Mouse (Mus musculus) kidney, embryonic 16.5 days (tissue): ENCODE data around the gene Capn11. TPM values are rescaled to one million over a fixed set of nuclear protein-coding genes. Genes with fewer than 3 reads are reported as not detected.

Experiments used
- ATAC-seq: fragments of 200-750 bp; cut with Nextera tagmentation; 2 replicates; pipeline ENCODE4 v1.8.0; 2017; ENCODE audit warnings: moderate TSS enrichment; ENCODE audit not compliant: low FRiP score, low TSS enrichment
- H3K27ac ChIP-seq: fragments of 300-500 bp; sonication (generic); 2 replicates; pipeline ENCODE4 v1.5.1; 2014; ENCODE audit warnings: low read length
- H3K27me3 ChIP-seq: fragments of 300-500 bp; sonication (generic); 2 replicates; pipeline ENCODE4 v1.6.1; 2014; ENCODE audit warnings: low read length, control low read depth, mixed read lengths; ENCODE audit not compliant: insufficient read depth
- H3K36me3 ChIP-seq: fragments of 300-500 bp; sonication (generic); 2 replicates; pipeline ENCODE4 v1.6.1; 2014; ENCODE audit warnings: low read length, control low read depth, mixed read lengths; ENCODE audit not compliant: insufficient read depth
- H3K4me1 ChIP-seq: fragments of 300-500 bp; sonication (generic); 2 replicates; pipeline ENCODE4 v1.6.1; 2014; ENCODE audit warnings: low read length, control low read depth, mixed read lengths; ENCODE audit not compliant: insufficient read depth
- H3K4me2 ChIP-seq: fragments of 300-500 bp; sonication (generic); replicated peaks from 2 replicates; pipeline ENCODE4 v1.6.1; 2014; ENCODE audit warnings: low read depth, low read length
- H3K4me3 ChIP-seq: fragments of 300-500 bp; sonication (generic); 2 replicates; pipeline ENCODE4 v1.5.1; 2014; ENCODE audit warnings: mild to moderate bottlenecking, low read length
- H3K9ac ChIP-seq: fragments of 300-500 bp; sonication (generic); replicated peaks from 2 replicates; pipeline ENCODE4 v1.6.1; 2014; ENCODE audit warnings: low read length
- H3K9me3 ChIP-seq: fragments of 300-500 bp; sonication (generic); 2 replicates; pipeline ENCODE4 v1.6.1; 2016; ENCODE audit warnings: low read length, control low read depth
- WGBS: fragments of 180-500 bp; shearing (Covaris S2); extraction: QIAGEN DNeasy Blood & Tissue Kit; methylation state at CpG from one replicate; pipeline ENCODE4 v1.1.7; 2014; 5-methylcytosine and 5-hydroxymethylcytosine counted together
- polyA plus RNA-seq: library from polyadenylated mRNA; unstranded; fragments of >200 nt; fragmentation: Nextera tagmentation; extraction: Ambion mirVana; gene quantifications from 2 replicates; pipeline ENCODE4 v1.2.1, GENCODE M21; 2015

Gene Capn11
- polyA plus RNA-seq, 1 experiment from 2014 or later: 0.60 TPM

GRCm38 (mm10) chr17:45618941-45619385 lies 40.2 kb downstream of the Capn11 start:
- Histone ChIP-seq H3K36me3 (no peaks in the 10 kb centered on the region), H3K27ac (peak overlapping the region; percentile 93), H3K27me3 (no peaks in the 10 kb centered on the region), H3K4me3 (peak overlapping the region; percentile 35), H3K9ac (peak overlapping the region; percentile 61), H3K4me2 (peak overlapping the region; percentile 52), H3K4me1 (peaks cover 18% of the 10 kb centered on the region), H3K9me3 (no peaks in the 10 kb centered on the region)
- WGBS: 16% methylated on average over 8 of the region's 8 CpGs
- peak; percentile 80 for ATAC-seq

GRCm38 (mm10) chr17:45617655-45618054 lies 41.5 kb downstream of the Capn11 start:
- no peak overlapping the region for H3K4me3 ChIP-seq

GRCm38 (mm10) chr17:45616679-45617078 lies 42.4 kb downstream of the Capn11 start:
- H3K27me3 ChIP-seq: no peaks in the 10 kb centered on the region
- WGBS: 74% methylated on average over 3 of the region's 3 CpGs
- ATAC-seq: no peak
- H3K4me2 ChIP-seq: no peak overlapping the region
- H3K4me1 ChIP-seq: peaks cover 18% of the 10 kb centered on the region
- H3K4me3 ChIP-seq: no peak overlapping the region
- no peak overlapping the region for H3K27ac ChIP-seq
- H3K9ac ChIP-seq: no peak overlapping the region
- H3K36me3 ChIP-seq: no peaks in the 10 kb centered on the region
- no peaks in the 10 kb centered on the region for H3K9me3 ChIP-seq

More at GRCm38 (mm10) chr17:45617655-45618054, 41.5 kb downstream of the Capn11 start:
- WGBS: 71% methylated on average over 6 of the region's 6 CpGs
- H3K4me2 ChIP-seq: no peak overlapping the region
- no peak for ATAC-seq
- H3K27me3 ChIP-seq: no peaks in the 10 kb centered on the region
- H3K36me3 ChIP-seq: no peaks in the 10 kb centered on the region
- peaks cover 18% of the 10 kb centered on the region for H3K4me1 ChIP-seq
- no peak overlapping the region for H3K9ac ChIP-seq
- H3K27ac ChIP-seq: no peak overlapping the region
- H3K9me3 ChIP-seq: no peaks in the 10 kb centered on the region

GRCm38 (mm10) chr17:45616046-45616650 lies 43.0 kb downstream of the Capn11 start:
- Histone ChIP-seq H3K9ac (no peak overlapping the region), H3K36me3 (no peaks in the 10 kb centered on the region), H3K4me3 (no peak overlapping the region), H3K9me3 (no peaks in the 10 kb centered on the region), H3K4me1 (peaks cover 18% of the 10 kb centered on the region), H3K27me3 (no peaks in the 10 kb centered on the region), H3K4me2 (no peak overlapping the region), H3K27ac (no peak overlapping the region)
- 38% methylated on average over 4 of the region's 4 CpGs for WGBS
- ATAC-seq: no peak

- Histone ChIP-seq H3K4me1 (no peaks in the 10 kb centered on the region), H3K4me3 (no peak overlapping the region), H3K27me3 (no peaks in the 10 kb centered on the region), H3K9ac (no peak overlapping the region), H3K9me3 (no peaks in the 10 kb centered on the region), H3K4me2 (no peak overlapping the region), H3K27ac (no peak overlapping the region), H3K36me3 (no peaks in the 10 kb centered on the region)
- WGBS: 85% methylated on average over 7 of the region's 7 CpGs
- ATAC-seq: no peak
These were observed 46.2 kb downstream of the Capn11 start for GRCm38 (mm10) chr17:45612921-45613320.

- Histone ChIP-seq H3K27ac (no peak overlapping the region), H3K4me1 (no peaks in the 10 kb centered on the region), H3K27me3 (no peaks in the 10 kb centered on the region), H3K4me3 (no peak overlapping the region), H3K9ac (no peak overlapping the region), H3K9me3 (no peaks in the 10 kb centered on the region), H3K4me2 (no peak overlapping the region), H3K36me3 (no peaks in the 10 kb centered on the region)
- 75% methylated on average over 8 of the region's 8 CpGs for WGBS
- no peak for ATAC-seq
These were observed 47.1 kb downstream of the Capn11 start for GRCm38 (mm10) chr17:45612008-45612407.

GRCm38 (mm10) chr17:45610144-45610866 lies 48.8 kb downstream of the Capn11 start:
- H3K27me3 ChIP-seq: no peaks in the 10 kb centered on the region
- no peak overlapping the region for H3K4me3 ChIP-seq
- no peak; the same call in 1 of the 2 replicates for ATAC-seq
- no peak overlapping the region for H3K9ac ChIP-seq
- no peaks in the 10 kb centered on the region for H3K36me3 ChIP-seq
- no peaks in the 10 kb centered on the region for H3K4me1 ChIP-seq
- no peaks in the 10 kb centered on the region for H3K9me3 ChIP-seq
- H3K4me2 ChIP-seq: no peak overlapping the region; the same call in 1 of the 2 replicates
- WGBS: 43% methylated on average over 5 of the region's 5 CpGs
- 0 out of 2 replicates have a peak overlapping the region, but pooled peaks have one; percentile 43 for H3K27ac ChIP-seq

- Histone ChIP-seq H3K4me3 (no peak overlapping the region), H3K9me3 (no peaks in the 10 kb centered on the region), H3K27ac (no peak overlapping the region), H3K27me3 (no peaks in the 10 kb centered on the region), H3K9ac (no peak overlapping the region), H3K36me3 (no peaks in the 10 kb centered on the region), H3K4me2 (no peak overlapping the region), H3K4me1 (no peaks in the 10 kb centered on the region)
- 93% methylated on average over 4 of the region's 4 CpGs for WGBS
- ATAC-seq: no peak
These were observed 50.7 kb downstream of the Capn11 start for GRCm38 (mm10) chr17:45608396-45608795.

GRCm38 (mm10) chr17:45606992-45607879 lies 51.9 kb downstream of the Capn11 start:
- H3K9me3 ChIP-seq: no peaks in the 10 kb centered on the region
- no peaks in the 10 kb centered on the region for H3K36me3 ChIP-seq
- WGBS: 80% methylated on average over 15 of the region's 15 CpGs
- no peak overlapping the region for H3K27ac ChIP-seq
- H3K27me3 ChIP-seq: no peaks in the 10 kb centered on the region; the same call in 1 of the 2 replicates
- H3K4me1 ChIP-seq: 0 out of 2 replicates have a peak, but pooled peaks cover under 1% of the 10 kb centered on the region
- no peak overlapping the region for H3K4me3 ChIP-seq
- H3K4me2 ChIP-seq: no peak overlapping the region
- no peak overlapping the region for H3K9ac ChIP-seq
- ATAC-seq: no peak
